Mouse (Mus musculus) liver, adult 2 months (tissue): ENCODE measurements around the gene Col23a1. TPM values are rescaled to one million over a fixed set of nuclear protein-coding genes. Genes with fewer than 3 reads are reported as not detected.
"Not testable (repeated sequence)": the region's sequence is repeated elsewhere in the genome, so short reads cannot be mapped to it uniquely, and the experiment has no call there.

ENCODE experiments used
- DNase-seq: peaks from one replicate; pipeline ENCODE4 v3.0.0-alpha.2; 2011; ENCODE audit warnings: low read depth, low spot score; ENCODE audit errors: extremely low read depth
- H3K27ac ChIP-seq: fragments of 200-500 bp; replicated peaks from 2 replicates; pipeline ENCODE4 v1.5.1; 2012; ENCODE audit warnings: low read depth, mild to moderate bottlenecking, control low read depth, inconsistent platforms, low read length; ENCODE audit not compliant: insufficient read depth
- H3K27me3 ChIP-seq: fragments of 200-500 bp; 2 replicates; pipeline ENCODE4 v1.6.1; 2012; ENCODE audit warnings: mild to moderate bottlenecking, moderate library complexity, low read length, inconsistent platforms; ENCODE audit not compliant: control insufficient read depth, insufficient read depth
- H3K36me3 ChIP-seq: fragments of 200-500 bp; 2 replicates; pipeline ENCODE4 v1.6.1; 2012; ENCODE audit warnings: low read length, inconsistent platforms; ENCODE audit not compliant: control insufficient read depth, insufficient read depth
- H3K4me1 ChIP-seq: fragments of 200-500 bp; 2 replicates; pipeline ENCODE4 v1.6.1; 2011; ENCODE audit warnings: low read length; ENCODE audit not compliant: control insufficient read depth, insufficient read depth
- H3K4me3 ChIP-seq: fragments of 200-500 bp; 2 replicates; pipeline ENCODE4 v1.5.1; 2011; ENCODE audit warnings: low read depth, mild to moderate bottlenecking, control low read depth, low read length, moderate library complexity; ENCODE audit not compliant: insufficient read depth
- H3K79me2 ChIP-seq: fragments of 200-500 bp; 2 replicates; pipeline ENCODE4 v1.6.1; 2012; ENCODE audit warnings: inconsistent platforms, mild to moderate bottlenecking, low read length, moderate library complexity; ENCODE audit not compliant: control insufficient read depth, insufficient read depth
- H3K9ac ChIP-seq: fragments of 200-500 bp; 2 replicates; pipeline ENCODE4 v1.6.1; 2012; ENCODE audit warnings: low read depth, mild to moderate bottlenecking, control low read depth, inconsistent platforms, low read length
- CTCF ChIP-seq: fragments of 200-500 bp; IDR thresholded peaks from 2 replicates; pipeline ENCODE4 v1.5.1; 2011; ENCODE audit warnings: low read depth, low read length, control low read depth
- POLR2A ChIP-seq: fragments of 200-500 bp; IDR thresholded peaks from 2 replicates; pipeline ENCODE4 v1.6.1; 2011; ENCODE audit warnings: low read length, control low read depth; ENCODE audit not compliant: insufficient read depth; ENCODE audit errors: extremely low read depth
- WGBS: fragments of 180-500 bp; shearing (Covaris S2); methylation state at CpG from one replicate; pipeline ENCODE4 v1.1.7; 2018; 5-methylcytosine and 5-hydroxymethylcytosine counted together
- polyA plus RNA-seq: library from polyadenylated mRNA; depleted of rRNA; stranded (reverse); fragments of >200 nt; gene quantifications from 2 replicates; pipeline ENCODE4 v1.2.3, GENCODE M21; 2012
- total RNA-seq: library from RNA; depleted of rRNA; stranded (reverse); fragments of >200 nt; gene quantifications from 2 replicates; pipeline ENCODE4 v1.2.3, GENCODE M21; 2014

Gene Col23a1
- total and polyA plus RNA-seq, 2 experiments: 0.05 to 0.09 TPM

DNA sequence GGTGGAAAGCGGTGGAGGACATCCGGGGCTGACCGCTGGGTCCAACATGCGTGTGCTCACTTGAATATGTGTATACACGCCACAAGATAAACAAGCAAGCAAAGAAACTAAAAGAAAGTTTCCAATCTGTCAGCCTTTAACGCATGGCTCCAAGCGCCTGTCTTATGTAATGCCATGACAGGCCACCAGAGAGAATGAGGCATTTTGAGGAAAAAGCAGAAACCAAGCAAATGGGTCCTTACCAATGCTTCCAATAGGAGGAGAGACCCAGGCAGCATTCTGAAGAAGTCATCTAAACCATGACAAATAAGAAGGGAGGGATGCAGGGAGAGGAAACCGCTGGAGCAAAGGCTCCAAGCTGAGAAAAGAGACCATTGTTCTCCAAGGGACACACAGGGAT lies 324.5 kb downstream of the Col23a1 start:
- Histone ChIP-seq H3K36me3 (no peaks in the 10 kb centered on the region), H3K4me3 (no peak overlapping the region), H3K4me1 (peaks cover 7% of the 10 kb centered on the region), H3K27me3 (no peaks in the 10 kb centered on the region), H3K79me2 (no peaks in the 10 kb centered on the region), H3K27ac (no peak overlapping the region), H3K9ac (no peak overlapping the region)
- DNase-seq: no peak
- TF ChIP-seq CTCF (no peak), POLR2A (no peak)
- 79% methylated on average over 8 of the region's 8 CpGs for WGBS

DNA sequence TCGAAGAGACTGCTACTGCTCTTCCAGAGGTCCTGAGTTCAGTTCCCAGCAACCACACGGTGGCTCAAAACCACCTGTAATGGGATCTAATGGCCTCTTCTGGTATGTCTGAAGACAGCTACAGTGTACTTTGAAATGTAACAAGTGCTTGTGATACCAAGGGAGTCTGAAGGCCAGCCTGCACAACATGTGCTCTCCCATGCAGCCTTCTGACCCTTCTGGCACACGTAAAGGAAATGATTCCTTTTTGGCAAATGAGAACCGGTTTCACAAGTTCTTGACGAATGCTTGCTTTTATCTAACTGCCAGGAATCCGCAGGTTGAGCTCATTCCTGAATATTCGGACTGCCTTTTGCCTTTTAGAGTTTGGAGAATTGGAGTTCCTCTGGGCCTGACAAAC lies 325.4 kb downstream of the Col23a1 start:
- 16% methylated on average over 7 of the region's 7 CpGs for WGBS
- Histone ChIP-seq H3K27me3 (no peaks in the 10 kb centered on the region), H3K9ac (peak overlapping the region; percentile 79), H3K79me2 (0 out of 2 replicates have a peak, but pooled peaks cover 4% of the 10 kb centered on the region), H3K4me3 (peak overlapping the region; percentile 45; the same call in 1 of the 2 replicates), H3K27ac (peak overlapping the region; percentile 98), H3K36me3 (no peaks in the 10 kb centered on the region), H3K4me1 (peaks cover 7% of the 10 kb centered on the region)
- peak; percentile 82 for DNase-seq
- no peak for TF ChIP-seq POLR2A
- TF ChIP-seq CTCF: no peak

DNA sequence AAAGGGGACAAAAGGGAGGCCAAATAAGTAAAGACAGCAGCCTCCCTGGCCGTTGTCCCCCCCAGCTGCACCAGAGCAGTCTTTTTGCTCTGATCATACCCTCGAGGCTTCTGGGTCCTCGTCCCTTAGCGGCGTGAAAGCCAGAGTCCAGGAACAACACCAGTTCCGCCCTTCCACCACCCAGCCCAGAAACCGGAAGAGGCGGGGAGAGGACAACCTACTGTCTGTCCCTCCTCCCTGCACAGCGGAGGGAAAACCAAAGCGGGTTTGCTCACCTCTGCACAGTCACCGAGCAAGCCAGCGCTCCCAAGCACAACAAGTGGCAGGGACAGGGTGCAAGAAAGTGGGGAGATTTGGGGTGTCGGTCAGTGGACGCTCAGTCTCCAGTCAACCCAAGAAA lies 325.9 kb downstream of the Col23a1 start:
- Histone ChIP-seq H3K27ac (peak overlapping the region; percentile 98), H3K36me3 (no peaks in the 10 kb centered on the region), H3K4me1 (peaks cover 7% of the 10 kb centered on the region), H3K9ac (peak overlapping the region; percentile 79), H3K27me3 (no peaks in the 10 kb centered on the region), H3K79me2 (0 out of 2 replicates have a peak, but pooled peaks cover 6% of the 10 kb centered on the region), H3K4me3 (peak overlapping the region; percentile 45)
- TF ChIP-seq POLR2A (peak; percentile 83), CTCF (no peak)
- under 1% methylated on average over 14 of the region's 14 CpGs for WGBS
- DNase-seq: peak; percentile 84

DNA sequence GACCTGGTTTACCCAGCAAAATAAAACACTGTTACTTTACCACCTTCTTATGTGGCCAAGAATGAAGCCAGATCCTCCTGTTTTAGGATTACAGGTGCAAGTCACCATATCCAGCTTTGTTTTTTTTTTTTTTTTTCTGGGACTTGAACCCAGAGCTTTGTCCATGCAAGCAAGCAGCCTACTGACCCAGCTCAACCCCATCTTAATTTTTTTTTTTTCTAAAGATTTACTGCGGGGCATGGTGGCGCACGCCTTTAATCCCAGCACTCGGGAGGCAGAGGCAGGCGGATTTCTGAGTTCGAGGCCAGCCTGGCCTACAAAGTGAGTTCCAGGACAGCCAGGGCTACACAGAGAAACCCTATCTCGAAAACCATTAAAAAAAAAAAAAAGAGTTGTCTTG lies 326.4 kb downstream of the Col23a1 start:
- H3K4me1 ChIP-seq, H3K4me3 ChIP-seq, DNase-seq, H3K9ac ChIP-seq, H3K27ac ChIP-seq, H3K36me3 ChIP-seq, H3K27me3 ChIP-seq, H3K79me2 ChIP-seq: not testable (repeated sequence)
- 87% methylated on average over 7 of the region's 7 CpGs for WGBS

DNA sequence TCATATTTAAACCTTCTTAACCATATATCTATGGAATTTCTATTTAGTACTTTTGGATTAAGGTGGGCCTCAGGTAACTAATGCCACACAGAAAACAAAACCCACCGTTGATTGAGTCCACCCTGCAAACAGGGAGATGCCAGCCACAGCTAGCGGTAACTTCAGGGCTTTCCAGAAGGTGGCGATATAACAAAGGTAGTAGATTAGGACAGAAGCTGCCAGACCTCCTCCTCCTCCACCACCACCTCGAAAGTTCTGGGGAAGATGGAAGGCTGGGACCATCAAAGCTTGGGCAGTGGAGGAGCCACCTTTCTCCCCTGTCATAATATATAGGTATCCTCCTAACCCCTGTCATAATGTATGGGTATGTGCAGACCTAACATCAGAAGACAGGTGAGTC lies 328.0 kb downstream of the Col23a1 start:
- TF ChIP-seq POLR2A (no peak), CTCF (peak; percentile 75)
- peak; percentile 56 for DNase-seq
- Histone ChIP-seq H3K9ac (no peak overlapping the region), H3K4me3 (no peak overlapping the region), H3K4me1 (peaks cover 9% of the 10 kb centered on the region), H3K79me2 (peaks cover 10% of the 10 kb centered on the region; the same call in 1 of the 2 replicates), H3K36me3 (no peaks in the 10 kb centered on the region), H3K27me3 (no peaks in the 10 kb centered on the region), H3K27ac (no peak overlapping the region)
- WGBS: 2% methylated on average over 4 of the region's 4 CpGs

DNA sequence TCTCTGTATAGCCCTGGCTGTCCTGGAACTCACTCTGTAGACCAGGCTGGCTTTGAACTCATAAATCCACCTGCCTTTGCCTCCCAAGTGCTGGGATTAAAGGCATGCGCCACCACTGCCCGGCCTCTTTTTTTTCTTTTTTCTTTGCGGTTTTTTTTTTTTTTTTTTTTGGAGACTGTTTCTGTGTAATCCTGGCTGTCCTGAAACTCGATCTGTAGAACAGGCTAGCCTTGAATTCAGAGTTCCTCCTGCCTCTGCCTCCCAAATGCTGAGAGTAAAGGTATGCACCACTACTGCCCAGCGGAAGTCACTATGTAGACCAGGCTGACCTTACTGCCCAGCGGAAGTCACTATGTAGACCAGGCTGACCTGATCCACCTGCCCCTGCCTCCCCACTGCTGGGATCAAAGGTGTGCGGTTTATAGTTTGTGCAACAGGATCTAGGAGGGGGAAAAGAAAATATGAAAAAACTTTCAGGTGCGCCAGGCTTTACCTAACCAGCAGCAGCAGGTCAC lies 329.2 kb downstream of the Col23a1 start:
- 41% methylated on average over 8 of the region's 8 CpGs for WGBS
- Histone ChIP-seq H3K27ac (peak overlapping the region; percentile 69), H3K4me1 (peaks cover 9% of the 10 kb centered on the region), H3K4me3 (peak overlapping the region; percentile 38), H3K27me3 (no peaks in the 10 kb centered on the region), H3K36me3 (peaks cover 3% of the 10 kb centered on the region; the same call in 1 of the 2 replicates), H3K79me2 (peaks cover 10% of the 10 kb centered on the region; the same call in 1 of the 2 replicates), H3K9ac (peak overlapping the region; percentile 19)
- 0 out of 2 replicates have a peak, but pooled peaks have one; percentile 49 for TF ChIP-seq POLR2A
- TF ChIP-seq CTCF: no peak
- no peak for DNase-seq
